Mouse (Mus musculus): ENCODE measurements at regions not wholly inside any gene's neighbourhood (a gene's known extent, or its start where the extent isn't known, plus 50 kb on each side); places are given as distances from the start of the nearest gene placed in this dataset.
A peak's percentile ranks its signal among the peaks of the same experiment; 100 is the strongest.

GRCm38 (mm10) chr13:35189028-35189711 lies 162.3 kb upstream of the Eci2 start:
- WGBS, result 72% methylated on average over 16 of the region's 16 CpGs
- Histone ChIP-seq H3K4me1 (ENCODE audit: control insufficient read depth, insufficient read depth, low read length) (no peaks in the 10 kb centered on the region), H3K4me3 (ENCODE audit: insufficient read depth, low read depth, low read length) (no peak overlapping the region), H3K79me2 (ENCODE audit: control insufficient read depth, insufficient read depth, low read length) (no peaks in the 10 kb centered on the region), H3K27ac (replicated peaks; ENCODE audit: insufficient read depth, low read depth, low read length) (no peak overlapping the region), H3K36me3 (ENCODE audit: control insufficient read depth, insufficient read depth, low read length) (no peaks in the 10 kb centered on the region), H3K9ac (ENCODE audit: low read depth, low read length) (no peak overlapping the region), H3K27me3 (ENCODE audit: control insufficient read depth, insufficient read depth, low read length) (no peaks in the 10 kb centered on the region)
- DNase-seq (ENCODE audit: extremely low read depth, low read depth, low spot score), result no peak
- TF ChIP-seq CTCF (IDR thresholded peaks at IDR 0.05; ENCODE audit: low read depth, low read length) (no peak), POLR2A (IDR thresholded peaks at IDR 0.05; ENCODE audit: extremely low read depth, insufficient read depth, low read length) (no peak)

- H3K79me2 ChIP-seq (ENCODE audit: control insufficient read depth, insufficient read depth, low read length), result no peaks in the 10 kb centered on the region
- WGBS, result 84% methylated on average over 1 of the region's 1 CpGs
- H3K4me3 ChIP-seq (ENCODE audit: insufficient read depth, low read depth, low read length), result no peak overlapping the region
- no peaks in the 10 kb centered on the region for H3K4me1 ChIP-seq (ENCODE audit: control insufficient read depth, insufficient read depth, low read length)
- no peak for TF ChIP-seq POLR2A (IDR thresholded peaks at IDR 0.05; ENCODE audit: extremely low read depth, insufficient read depth, low read length)
- no peak for TF ChIP-seq CTCF (IDR thresholded peaks at IDR 0.05; ENCODE audit: low read depth, low read length)
- H3K27ac ChIP-seq (replicated peaks; ENCODE audit: insufficient read depth, low read depth, low read length), result no peak overlapping the region
- no peaks in the 10 kb centered on the region for H3K36me3 ChIP-seq (ENCODE audit: control insufficient read depth, insufficient read depth, low read length)
- H3K27me3 ChIP-seq (ENCODE audit: control insufficient read depth, insufficient read depth, low read length), result no peaks in the 10 kb centered on the region
- no peak overlapping the region for H3K9ac ChIP-seq (ENCODE audit: low read depth, low read length)
- no peak for DNase-seq (ENCODE audit: extremely low read depth, low read depth, low spot score)
Measured at GRCm38 (mm10) chr13:35202069-35202468, 175.2 kb upstream of the Eci2 start.

GRCm38 (mm10) chr13:35208319-35208718 lies 181.4 kb upstream of the Eci2 start:
- Histone ChIP-seq H3K4me3 (ENCODE audit: insufficient read depth, low read depth, low read length) (no peak overlapping the region), H3K4me1 (ENCODE audit: control insufficient read depth, insufficient read depth, low read length) (no peaks in the 10 kb centered on the region), H3K27me3 (ENCODE audit: control insufficient read depth, insufficient read depth, low read length) (no peaks in the 10 kb centered on the region), H3K9ac (ENCODE audit: low read depth, low read length) (no peak overlapping the region), H3K79me2 (ENCODE audit: control insufficient read depth, insufficient read depth, low read length) (no peaks in the 10 kb centered on the region), H3K36me3 (ENCODE audit: control insufficient read depth, insufficient read depth, low read length) (no peaks in the 10 kb centered on the region), H3K27ac (replicated peaks; ENCODE audit: insufficient read depth, low read depth, low read length) (no peak overlapping the region)
- no peak for DNase-seq (ENCODE audit: extremely low read depth, low read depth, low spot score)
- no peak for TF ChIP-seq CTCF (IDR thresholded peaks at IDR 0.05; ENCODE audit: low read depth, low read length)
- WGBS, result 76% methylated on average over 3 of the region's 3 CpGs

- Histone ChIP-seq H3K36me3 (ENCODE audit: control insufficient read depth, insufficient read depth, low read length) (no peaks in the 10 kb centered on the region), H3K9ac (ENCODE audit: low read depth, low read length) (no peak overlapping the region), H3K27me3 (ENCODE audit: control insufficient read depth, insufficient read depth, low read length) (no peaks in the 10 kb centered on the region), H3K4me3 (ENCODE audit: insufficient read depth, low read depth, low read length) (no peak overlapping the region), H3K4me1 (ENCODE audit: control insufficient read depth, insufficient read depth, low read length) (no peaks in the 10 kb centered on the region), H3K27ac (replicated peaks; ENCODE audit: insufficient read depth, low read depth, low read length) (no peak overlapping the region), H3K79me2 (ENCODE audit: control insufficient read depth, insufficient read depth, low read length) (no peaks in the 10 kb centered on the region)
- TF ChIP-seq POLR2A (IDR thresholded peaks at IDR 0.05; ENCODE audit: extremely low read depth, insufficient read depth, low read length), result no peak
- peak; percentile 6 for DNase-seq (ENCODE audit: extremely low read depth, low read depth, low spot score)
- 53% methylated on average over 4 of the region's 4 CpGs for WGBS
Measured at GRCm38 (mm10) chr13:35209551-35209950, 182.7 kb upstream of the Eci2 start.

DNA sequence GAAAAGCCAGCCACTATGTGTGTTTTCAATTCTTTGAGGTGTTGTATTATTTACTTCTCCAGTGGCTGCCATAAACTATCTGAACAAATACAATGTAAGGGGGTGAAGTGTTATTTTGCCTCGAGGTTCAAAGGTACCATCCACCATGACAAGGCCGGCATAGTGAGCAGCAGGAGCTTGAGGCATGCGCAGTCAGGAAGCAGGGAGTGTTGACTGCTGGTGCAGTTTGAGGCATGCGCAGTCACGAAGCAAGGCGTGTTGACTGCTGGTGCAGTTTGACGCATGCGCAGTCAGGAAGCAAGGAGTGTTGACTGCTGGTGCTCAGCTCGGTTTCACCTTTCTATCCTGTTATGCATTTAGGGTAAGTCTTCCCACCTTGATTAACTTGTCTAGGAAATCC lies 184.9 kb upstream of the Eci2 start:
- H3K36me3 ChIP-seq (ENCODE audit: control insufficient read depth, insufficient read depth, low read length), result no peaks in the 10 kb centered on the region
- no peak overlapping the region for H3K4me3 ChIP-seq (ENCODE audit: insufficient read depth, low read depth, low read length)
- DNase-seq (ENCODE audit: extremely low read depth, low read depth, low spot score), result no peak
- H3K79me2 ChIP-seq (ENCODE audit: control insufficient read depth, insufficient read depth, low read length), result no peaks in the 10 kb centered on the region
- WGBS, result 95% methylated on average over 9 of the region's 9 CpGs
- H3K27ac ChIP-seq (replicated peaks; ENCODE audit: insufficient read depth, low read depth, low read length), result no peak overlapping the region
- H3K4me1 ChIP-seq (ENCODE audit: control insufficient read depth, insufficient read depth, low read length), result no peaks in the 10 kb centered on the region
- no peak for TF ChIP-seq POLR2A (IDR thresholded peaks at IDR 0.05; ENCODE audit: extremely low read depth, insufficient read depth, low read length)
- no peak for TF ChIP-seq CTCF (IDR thresholded peaks at IDR 0.05; ENCODE audit: low read depth, low read length)
- H3K9ac ChIP-seq (ENCODE audit: low read depth, low read length), result no peak overlapping the region
- H3K27me3 ChIP-seq (ENCODE audit: control insufficient read depth, insufficient read depth, low read length), result no peaks in the 10 kb centered on the region

- TF ChIP-seq CTCF (IDR thresholded peaks at IDR 0.05; ENCODE audit: low read depth, low read length) (no peak), POLR2A (IDR thresholded peaks at IDR 0.05; ENCODE audit: extremely low read depth, insufficient read depth, low read length) (no peak)
- Histone ChIP-seq H3K79me2 (ENCODE audit: control insufficient read depth, insufficient read depth, low read length) (no peaks in the 10 kb centered on the region), H3K9ac (ENCODE audit: low read depth, low read length) (no peak overlapping the region), H3K27ac (replicated peaks; ENCODE audit: insufficient read depth, low read depth, low read length) (no peak overlapping the region), H3K27me3 (ENCODE audit: control insufficient read depth, insufficient read depth, low read length) (no peaks in the 10 kb centered on the region), H3K36me3 (ENCODE audit: control insufficient read depth, insufficient read depth, low read length) (no peaks in the 10 kb centered on the region), H3K4me1 (ENCODE audit: control insufficient read depth, insufficient read depth, low read length) (no peaks in the 10 kb centered on the region), H3K4me3 (ENCODE audit: insufficient read depth, low read depth, low read length) (no peak overlapping the region)
- DNase-seq (ENCODE audit: extremely low read depth, low read depth, low spot score), result no peak
- WGBS, result 89% methylated on average over 4 of the region's 4 CpGs
Measured at GRCm38 (mm10) chr13:35212276-35212675, 185.4 kb upstream of the Eci2 start.
